Comparison of ENCODE assay signal across 7 mouse cellular contexts in genomic region chr4:48046461-48046901, GRCm38 (mm10). TPM values are rescaled to one million over a fixed set of nuclear protein-coding genes. Genes with fewer than 3 reads are reported as not detected.
DNase-seq lines count a peak whose midpoint lies in the region; ATAC-seq lines count a peak whose summit lies in the region.

No protein-coding gene starts in this region.

- peak; percentile 45 for DNase-seq in A20 (ENCODE audit: low read depth, low spot score)
- DNase-seq in B cell, adult 2 months: peak; percentile 32 to 43
- peak; percentile 15 to 27 for DNase-seq in cerebellum, postnatal 14 days
- DNase-seq in heart, postnatal 14 days: peak; percentile 14 to 24
- DNase-seq in liver, embryonic 13.5 days: no peak
- peak; percentile 35 for DNase-seq in thymus, postnatal 25 days
- DNase-seq in yolk sac, embryonic 10.5 days (ENCODE audit: low spot score): no peak

- H3K4me1 ChIP-seq in liver, embryonic 13.5 days (replicated peaks): peaks cover 53% of the 10 kb centered on the region

- no peaks in the 10 kb centered on the region for H3K9me3 ChIP-seq in liver, embryonic 13.5 days (replicated peaks)

- no peak for ATAC-seq in liver, embryonic 13.5 days (ENCODE audit: low read depth)

- WGBS in liver, embryonic 13.5 days (ENCODE audit: insufficient replicate concordance): 1% methylated on average over 20 of the region's 20 CpGs

- H3K36me3 ChIP-seq in liver, embryonic 13.5 days: no peaks in the 10 kb centered on the region

- H3K4me2 ChIP-seq in liver, embryonic 13.5 days: peak overlapping the region; percentile 96

- H3K9ac ChIP-seq in liver, embryonic 13.5 days: no peak overlapping the region

- H3K27me3 ChIP-seq in liver, embryonic 13.5 days: peaks cover 79% of the 10 kb centered on the region

- H3K27ac ChIP-seq in liver, embryonic 13.5 days: no peak overlapping the region

- intact Hi-C loops in heart, postnatal 14 days (cut with DNase I): loop anchor here (2.0 to 10.0 kb wide), 4 partner anchors 78 to 992 kb away; partner anchors contain the start of genes Anks6 and Stx17

- peak overlapping the region; percentile 65 for H3K4me3 ChIP-seq in liver, embryonic 13.5 days (replicated peaks)

RNA-seq across cellular contexts. Expression of gene Nr4a3, which starts 1.5 kb away (rescaled TPM):
- 10 to 100 TPM in 1 of 2 experiments, 1 to 10 TPM in 1; 4.0 to 12.0 TPM for total RNA-seq in heart, postnatal 14 days (2021)
- polyA plus RNA-seq in liver, embryonic 13.5 days (2015; fragmentation: Nextera tagmentation; extraction: Ambion mirVana): not detected in 2 replicates

Comparison
In these comparisons a context has a peak if more than half of its experiments do, and no peak if none do; other contexts are left out.
1. DNase-seq: peak in A20 (single experiment), B cell, adult 2 months (2 of 2), cerebellum, postnatal 14 days (2 of 2), heart, postnatal 14 days (2 of 2) and thymus, postnatal 25 days (single experiment); none in liver, embryonic 13.5 days (single experiment) and yolk sac, embryonic 10.5 days (single experiment).